Mouse (Mus musculus) midbrain, postnatal 0 days (tissue): ENCODE results near the gene Pgc. TPM values are rescaled to one million over a fixed set of nuclear protein-coding genes. Genes with fewer than 3 reads are reported as not detected.

Source experiments
- ATAC-seq: fragments of 200-750 bp; cut with Nextera tagmentation; 2 replicates; pipeline ENCODE4 v1.8.0; 2017; ENCODE audit warnings: moderate number of reproducible peaks, mild to moderate bottlenecking, moderate TSS enrichment, moderate library complexity; ENCODE audit not compliant: low FRiP score
- DNase-seq: peaks from one replicate; pipeline ENCODE4 v3.0.0-alpha.2; 2015; ENCODE audit warnings: low spot score
- H3K27ac ChIP-seq: fragments of 300-500 bp; sonication (generic); 2 replicates; pipeline ENCODE4 v1.5.1; 2014; ENCODE audit warnings: low read depth, mild to moderate bottlenecking, low read length, mixed read lengths
- H3K27me3 ChIP-seq: fragments of 300-500 bp; sonication (generic); 2 replicates; pipeline ENCODE4 v1.6.1; 2014; ENCODE audit warnings: low read length, control low read depth, mixed read lengths; ENCODE audit not compliant: insufficient read depth
- H3K36me3 ChIP-seq: fragments of 300-500 bp; sonication (generic); 2 replicates; pipeline ENCODE4 v1.6.1; 2014; ENCODE audit warnings: low read length, control low read depth, mixed read lengths; ENCODE audit not compliant: insufficient read depth
- H3K4me1 ChIP-seq: fragments of 300-500 bp; sonication (generic); 2 replicates; pipeline ENCODE4 v1.6.1; 2014; ENCODE audit warnings: mild to moderate bottlenecking, control low read depth, antibody characterized with exemption, low read length, mixed read lengths; ENCODE audit not compliant: insufficient read depth
- H3K4me2 ChIP-seq: fragments of 300-500 bp; sonication (generic); 2 replicates; pipeline ENCODE4 v1.6.1; 2014; ENCODE audit warnings: low read depth, mild to moderate bottlenecking, low read length, mixed read lengths; ENCODE audit not compliant: poor library complexity, severe bottlenecking
- H3K4me3 ChIP-seq: fragments of 300-500 bp; sonication (generic); 2 replicates; pipeline ENCODE4 v1.5.1; 2014; ENCODE audit warnings: low read depth, mild to moderate bottlenecking, low read length, moderate library complexity
- H3K9ac ChIP-seq: fragments of 300-500 bp; sonication (generic); replicated peaks from 2 replicates; pipeline ENCODE4 v1.6.1; 2014; ENCODE audit warnings: mild to moderate bottlenecking, low read length, moderate library complexity, mixed read lengths; ENCODE audit not compliant: poor library complexity, severe bottlenecking
- H3K9me3 ChIP-seq: fragments of 300-500 bp; sonication (generic); 2 replicates; pipeline ENCODE4 v1.6.1; 2016; ENCODE audit warnings: low read length, control low read depth
- CTCF ChIP-seq: IDR thresholded peaks from 2 replicates; pipeline ENCODE4 v1.5.1; 2016; ENCODE audit warnings: antibody characterized with exemption, mild to moderate bottlenecking
- WGBS: fragments of 180-500 bp; shearing (Covaris S2); extraction: QIAGEN DNeasy Blood & Tissue Kit; methylation state at CpG from one replicate; pipeline ENCODE4 v1.1.7; 2014; 5-methylcytosine and 5-hydroxymethylcytosine counted together
- polyA plus RNA-seq: library from polyadenylated mRNA; unstranded; fragments of >200 nt; fragmentation: Nextera tagmentation; extraction: Ambion mirVana; gene quantifications from 2 replicates; pipeline ENCODE4 v1.2.1, GENCODE M21; 2015
- total RNA-seq: library from RNA; depleted of rRNA; stranded (reverse); fragments of >200 nt; gene quantifications from 2 replicates; pipeline ENCODE4 v1.2.3, GENCODE M21; 2014

Gene Pgc
- total and polyA plus RNA-seq, 2 experiments from 2014 or later: 0.19 to 0.27 TPM

DNA sequence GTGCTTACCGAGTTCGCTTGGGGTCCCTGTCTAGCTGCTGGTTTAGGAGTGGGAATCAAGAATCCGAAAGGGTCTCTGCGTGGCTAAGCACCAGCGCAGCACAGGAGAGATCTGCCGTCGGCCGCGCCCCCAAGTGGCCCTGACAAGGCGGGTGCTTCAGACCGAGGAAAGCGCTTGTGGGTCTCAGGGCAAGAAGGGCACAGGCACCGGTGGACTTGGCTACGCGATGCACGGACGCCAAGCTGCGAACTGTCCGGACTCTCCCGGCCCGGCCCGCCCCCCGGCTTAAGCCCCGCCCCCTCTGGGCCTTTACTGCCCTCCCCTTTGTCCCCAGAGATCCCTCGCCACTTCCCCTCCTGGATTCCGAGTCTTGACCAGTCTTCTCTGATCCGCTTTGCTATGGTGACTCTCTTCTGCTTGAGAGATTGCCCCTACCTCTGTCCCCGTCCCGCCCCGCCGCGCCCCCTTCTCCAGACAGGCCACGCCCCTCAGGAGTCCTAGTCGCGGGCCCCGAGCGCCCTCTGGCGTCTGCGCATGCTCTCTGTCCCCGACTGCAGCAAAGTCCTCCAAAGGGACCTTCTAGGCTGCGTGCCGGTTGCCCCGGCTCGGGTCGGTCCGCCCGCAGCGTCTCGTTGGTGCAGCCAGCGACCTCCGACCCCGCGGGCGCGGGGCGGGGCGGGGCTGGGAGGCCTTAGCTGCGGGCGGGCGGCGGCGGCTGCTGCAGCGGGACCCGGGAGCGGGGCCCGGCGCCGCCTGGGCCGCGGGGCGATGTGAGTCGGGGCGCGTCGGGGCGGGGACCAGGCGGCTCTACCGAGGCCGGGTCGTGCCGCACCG, 31.9 kb upstream of the Pgc start, which contains the start of gene Prickle4:
TSS of gene Prickle4 (minus strand) at position 234 of the 834 bp plus-strand sequence.
- no peaks in the 10 kb centered on the region for H3K27me3 ChIP-seq
- peak within 1 kb of the TSS; percentile 84 for H3K9ac ChIP-seq
- peak; percentile 94 for ATAC-seq
- peak; percentile 83 for TF ChIP-seq CTCF
- peak within 1 kb of the TSS; percentile 73 for H3K4me2 ChIP-seq
- WGBS: under 1% methylated on average over 53 of the region's 82 CpGs
- H3K36me3 ChIP-seq: peaks cover 11% of the 10 kb centered on the region; the same call in 1 of the 2 replicates
- no peaks in the 10 kb centered on the region for H3K9me3 ChIP-seq
- H3K4me1 ChIP-seq: no peaks in the 10 kb centered on the region; the same call in 1 of the 2 replicates
- peak; percentile 98 for DNase-seq
- peak within 1 kb of the TSS; percentile 79 for H3K4me3 ChIP-seq
- peak within 1 kb of the TSS; percentile 85 for H3K27ac ChIP-seq

- ATAC-seq: peak; percentile 11; the same call in 1 of the 2 replicates
- under 1% methylated on average over 16 of the region's 23 CpGs for WGBS
- TF ChIP-seq CTCF: no peak; the same call in 1 of the 2 replicates
- H3K4me3 ChIP-seq: peak overlapping the region; percentile 79
- no peaks in the 10 kb centered on the region for H3K27me3 ChIP-seq
- H3K36me3 ChIP-seq: peaks cover 17% of the 10 kb centered on the region; the same call in 1 of the 2 replicates
- H3K9me3 ChIP-seq: no peaks in the 10 kb centered on the region
- H3K4me1 ChIP-seq: no peaks in the 10 kb centered on the region; the same call in 1 of the 2 replicates
- H3K4me2 ChIP-seq: peak overlapping the region; percentile 73
- DNase-seq: peak; percentile 24
- peak overlapping the region; percentile 84 for H3K9ac ChIP-seq
- peak overlapping the region; percentile 85 for H3K27ac ChIP-seq
Measured at GRCm38 (mm10) chr17:47695337-47695710, 31.3 kb upstream of the Pgc start.

GRCm38 (mm10) chr17:47698156-47698555, 28.5 kb upstream of the Pgc start:
- ATAC-seq (no peak), DNase-seq (no peak)
- H3K9ac ChIP-seq: no peak overlapping the region
- H3K9me3 ChIP-seq: no peaks in the 10 kb centered on the region
- peaks cover 39% of the 10 kb centered on the region for H3K36me3 ChIP-seq
- no peaks in the 10 kb centered on the region for H3K27me3 ChIP-seq
- H3K4me2 ChIP-seq: no peak overlapping the region
- H3K4me1 ChIP-seq: peaks cover 8% of the 10 kb centered on the region; the same call in 1 of the 2 replicates
- 94% methylated on average over 10 of the region's 10 CpGs for WGBS
- H3K4me3 ChIP-seq: no peak overlapping the region
- TF ChIP-seq CTCF: no peak
- H3K27ac ChIP-seq: no peak overlapping the region

GRCm38 (mm10) chr17:47699055-47699454, 27.6 kb upstream of the Pgc start:
- no peak for DNase-seq
- TF ChIP-seq CTCF: no peak
- 85% methylated on average over 2 of the region's 2 CpGs for WGBS

DNA sequence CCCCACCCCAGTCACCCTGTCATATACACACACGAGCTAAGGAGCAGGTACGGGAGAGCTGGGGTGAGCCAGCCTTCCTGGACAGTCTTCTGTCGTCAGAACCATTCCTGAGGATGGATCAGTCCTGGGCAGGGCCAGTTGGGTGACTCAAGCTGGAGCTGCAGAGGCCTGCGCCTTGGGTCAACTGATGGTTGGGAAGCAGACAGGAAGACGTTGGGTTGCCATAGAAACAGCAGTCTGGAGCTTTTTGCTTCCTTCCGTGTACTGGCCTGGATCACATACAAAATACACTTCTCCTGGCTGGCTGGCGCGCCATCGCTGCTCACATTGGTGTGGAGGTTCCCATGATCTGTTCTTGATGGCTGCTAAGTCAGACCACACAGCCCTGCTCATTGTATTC, 24.8 kb upstream of the Pgc start:
- TF ChIP-seq CTCF: no peak
- no peak overlapping the region for H3K4me2 ChIP-seq
- whole genome bisulfite sequencing: 61% methylated on average over 9 of the region's 9 CpGs
- H3K27me3 ChIP-seq: no peaks in the 10 kb centered on the region
- ATAC-seq (peak; percentile 33), DNase-seq (peak; percentile 64)
- H3K27ac ChIP-seq: peak overlapping the region; percentile 63; the same call in 1 of the 2 replicates
- no peak overlapping the region for H3K9ac ChIP-seq
- no peaks in the 10 kb centered on the region for H3K9me3 ChIP-seq
- H3K4me3 ChIP-seq: no peak overlapping the region
- H3K36me3 ChIP-seq: peaks cover 46% of the 10 kb centered on the region
- peaks cover 8% of the 10 kb centered on the region; the same call in 1 of the 2 replicates for H3K4me1 ChIP-seq

More at GRCm38 (mm10) chr17:47699055-47699454, 27.6 kb upstream of the Pgc start:
- H3K9ac ChIP-seq: no peak overlapping the region
- H3K4me1 ChIP-seq: peaks cover 8% of the 10 kb centered on the region; the same call in 1 of the 2 replicates
- ATAC-seq: no peak
- no peak overlapping the region for H3K4me2 ChIP-seq
- no peaks in the 10 kb centered on the region for H3K9me3 ChIP-seq
- no peak overlapping the region for H3K4me3 ChIP-seq
- H3K27me3 ChIP-seq: no peaks in the 10 kb centered on the region
- H3K36me3 ChIP-seq: peaks cover 46% of the 10 kb centered on the region
- H3K27ac ChIP-seq: no peak overlapping the region
